Mouse (Mus musculus): ENCODE measurements around the gene Atf7. TPM values are rescaled to one million over a fixed set of nuclear protein-coding genes. Genes with fewer than 3 reads are reported as not detected.
A peak's percentile ranks its signal among the peaks of the same experiment; 100 is the strongest.
"Not testable (repeated sequence)": the region's sequence is repeated elsewhere in the genome, so short reads cannot be mapped to it uniquely, and the experiment has no call there.

The Atf7 gene
- total RNA-seq, 2 experiments from 2014 or later = 24.5 to 29.6 TPM

- DNase-seq (ENCODE audit: low spot score in 2 of 2) = peak; percentile 7 to 27
- intact Hi-C loops (cut with DNase I) = loop anchor here (2.0 kb wide), 1 partner anchor 46 kb away; no protein-coding TSS in a partner anchor
Measured at GRCm38 (mm10) chr15:102624291-102624969, 834 bp downstream of the Atf7 start.

GRCm38 (mm10) chr15:102623121-102623520 lies 2.1 kb downstream of the Atf7 start:
- intact Hi-C loops (cut with DNase I) = no loop called here
- no peak for DNase-seq (ENCODE audit: low spot score in 2 of 2)

GRCm38 (mm10) chr15:102622536-102622935 lies 2.7 kb downstream of the Atf7 start:
- no peak for DNase-seq (ENCODE audit: low spot score in 2 of 2)
- intact Hi-C loops (cut with DNase I) = no loop called here

GRCm38 (mm10) chr15:102620765-102621164 lies 4.5 kb downstream of the Atf7 start:
- no peak for DNase-seq (ENCODE audit: low spot score in 2 of 2)
- intact Hi-C loops (cut with DNase I) = no loop called here

- intact Hi-C loops (cut with DNase I) = no loop called here
- no peak for DNase-seq (ENCODE audit: low spot score in 2 of 2)
Measured at GRCm38 (mm10) chr15:102619486-102619885, 5.8 kb downstream of the Atf7 start.

GRCm38 (mm10) chr15:102617654-102618053 lies 7.6 kb downstream of the Atf7 start:
- intact Hi-C loops (cut with DNase I) = no loop called here
- no peak for DNase-seq (ENCODE audit: low spot score in 2 of 2)

GRCm38 (mm10) chr15:102616174-102616573 lies 9.1 kb downstream of the Atf7 start:
- DNase-seq (ENCODE audit: low spot score in 2 of 2) = no peak
- intact Hi-C loops (cut with DNase I) = no loop called here

GRCm38 (mm10) chr15:102614224-102614623 lies 11.0 kb downstream of the Atf7 start:
- no peak for DNase-seq (ENCODE audit: low spot score in 2 of 2)
- intact Hi-C loops (cut with DNase I) = no loop called here

GRCm38 (mm10) chr15:102612966-102613365 lies 12.3 kb downstream of the Atf7 start:
- intact Hi-C loops (cut with DNase I) = no loop called here
- DNase-seq (ENCODE audit: low spot score in 2 of 2) = no peak

- DNase-seq (ENCODE audit: low spot score in 2 of 2); intact Hi-C loops (cut with DNase I): not testable (repeated sequence)
Measured at GRCm38 (mm10) chr15:102608586-102608985, 16.7 kb downstream of the Atf7 start.

- no peak for DNase-seq (ENCODE audit: low spot score in 2 of 2)
- intact Hi-C loops (cut with DNase I) = loop anchor here (5.0 kb wide), 1 partner anchor 63 kb away; no protein-coding TSS in a partner anchor
Measured at GRCm38 (mm10) chr15:102593996-102594656, 31.1 kb downstream of the Atf7 start.

- DNase-seq (ENCODE audit: low spot score in 2 of 2) = no peak
- intact Hi-C loops (cut with DNase I) = loop anchor here (5.0 kb wide), 1 partner anchor 65 kb away; no protein-coding TSS in a partner anchor
Measured at GRCm38 (mm10) chr15:102592674-102593073, 32.6 kb downstream of the Atf7 start.

- intact Hi-C loops (cut with DNase I) = loop anchor here (5.0 kb wide), 1 partner anchor 67 kb away; no protein-coding TSS in a partner anchor
- no peak for DNase-seq (ENCODE audit: low spot score in 2 of 2)
Measured at GRCm38 (mm10) chr15:102590567-102590966, 34.7 kb downstream of the Atf7 start.

GRCm38 (mm10) chr15:102589826-102590225 lies 35.4 kb downstream of the Atf7 start:
- intact Hi-C loops (cut with DNase I) = loop anchor here (5.0 kb wide), 1 partner anchor 67 kb away; no protein-coding TSS in a partner anchor
- no peak for DNase-seq (ENCODE audit: low spot score in 2 of 2)

GRCm38 (mm10) chr15:102585501-102585900 lies 39.8 kb downstream of the Atf7 start:
- DNase-seq (ENCODE audit: low spot score in 2 of 2) = no peak
- intact Hi-C loops (cut with DNase I) = no loop called here

- peak; percentile 49 to 74 for DNase-seq (ENCODE audit: low spot score in 2 of 2)
- intact Hi-C loops (cut with DNase I) = loop anchor here (5.0 kb wide), 1 partner anchor 88 kb away; the partner anchor contains the start of gene Atp5g2
Measured at GRCm38 (mm10) chr15:102583708-102584383, 41.4 kb downstream of the Atf7 start.

GRCm38 (mm10) chr15:102581205-102581604 lies 44.1 kb downstream of the Atf7 start:
- DNase-seq (ENCODE audit: low spot score in 2 of 2) = no peak
- intact Hi-C loops (cut with DNase I) = loop anchor here (5.0 kb wide), 1 partner anchor 91 kb away; the partner anchor contains the start of gene Atp5g2

- no peak for DNase-seq (ENCODE audit: low spot score in 2 of 2)
- intact Hi-C loops (cut with DNase I) = no loop called here
Measured at GRCm38 (mm10) chr15:102578351-102578750, 46.9 kb downstream of the Atf7 start.

GRCm38 (mm10) chr15:102576972-102577371 lies 48.3 kb downstream of the Atf7 start:
- peak in 1 of 2 experiments; percentile 24 for DNase-seq (ENCODE audit: low spot score in 2 of 2)
- intact Hi-C loops (cut with DNase I) = no loop called here

GRCm38 (mm10) chr15:102572081-102572480 lies 53.2 kb downstream of the Atf7 start:
- intact Hi-C loops (cut with DNase I) = no loop called here
- DNase-seq (ENCODE audit: low spot score in 2 of 2) = no peak

All from left cerebral cortex, postnatal 14 days (tissue).